Mouse (Mus musculus) layer of hippocampus, adult 2 months (tissue): Measurements from ENCODE around the gene Ppfibp2. TPM values are rescaled to one million over a fixed set of nuclear protein-coding genes. Genes with fewer than 3 reads are reported as not detected.

ENCODE experiments used
- DNase-seq, 2 experiments: peaks; one replicate each; pipeline ENCODE4 v3.0.0; 2022; ENCODE audit warnings: low spot score in 2 of 2
- H3K27ac ChIP-seq: fragments of 200-600 bp; 2 replicates; pipeline ENCODE4 v1.8.1; 2022
- H3K4me3 ChIP-seq: fragments of 200-600 bp; 2 replicates; pipeline ENCODE4 v1.8.1; 2022; ENCODE audit warnings: mild to moderate bottlenecking
- CTCF ChIP-seq: fragments of 200-600 bp; conservative IDR thresholded peaks from 2 replicates; pipeline ENCODE4 v1.8.1; 2022; ENCODE audit warnings: antibody characterized with exemption, mild to moderate bottlenecking, moderate library complexity
- total RNA-seq, 2 experiments: library from RNA; stranded (reverse); gene quantifications; 2 replicates each; pipeline ENCODE4 v1.2.3; 2021

Ppfibp2 gene
- total RNA-seq, 2 experiments from 2014 or later: 5.2 to 7.4 TPM

- Histone ChIP-seq H3K27ac (peak overlapping the region; percentile 68), H3K4me3 (peak overlapping the region; percentile 65)
- peak; percentile 14 to 29 for DNase-seq
- TF ChIP-seq CTCF: peak; percentile 78
These were observed 616 bp upstream of the Ppfibp2 start for GRCm38 (mm10) chr7:107594325-107594856.

DNA sequence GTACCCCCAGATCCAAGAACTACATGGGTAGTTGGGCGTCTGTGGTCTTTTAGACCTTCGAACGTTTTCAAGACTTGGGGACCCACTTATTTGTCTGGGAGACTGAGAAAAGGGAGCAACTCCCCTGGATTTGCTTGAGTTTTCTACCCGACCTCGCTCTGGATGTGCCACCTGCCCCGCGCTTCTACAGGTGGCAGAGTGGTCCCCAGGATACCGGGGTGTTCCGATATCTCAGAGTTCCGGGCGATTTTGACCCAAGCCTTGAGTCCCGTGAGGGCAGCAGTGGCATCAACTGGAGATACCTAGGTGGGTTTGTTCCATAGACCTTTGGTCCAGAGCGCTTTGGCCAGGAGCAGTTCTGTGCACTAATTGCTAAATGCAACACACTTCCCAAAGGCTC, 419 bp downstream of the Ppfibp2 start:
- H3K4me3 ChIP-seq: peak overlapping the region; percentile 65
- TF ChIP-seq CTCF: no peak
- H3K27ac ChIP-seq: peak overlapping the region; percentile 51
- DNase-seq: no peak

DNA sequence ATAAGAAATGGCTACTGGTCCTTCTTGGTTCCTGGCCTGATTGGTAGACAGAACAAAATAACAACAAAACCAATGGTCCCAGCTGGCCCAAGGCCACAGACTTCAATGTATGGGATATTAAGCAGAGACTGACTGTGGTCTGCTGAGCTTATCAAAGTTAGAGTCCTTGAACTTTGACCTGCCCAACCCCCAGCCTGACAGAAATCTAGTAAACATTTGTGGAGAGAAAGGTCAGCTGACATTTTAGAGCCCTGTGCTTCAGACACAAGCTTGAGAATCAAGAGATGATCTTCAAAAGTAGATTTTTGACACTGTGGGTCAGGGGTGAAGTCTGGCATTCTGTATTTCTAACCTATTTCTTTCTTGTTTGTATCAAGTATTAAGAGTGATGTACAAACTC, 1.7 kb downstream of the Ppfibp2 start:
- TF ChIP-seq CTCF: no peak
- DNase-seq: no peak
- Histone ChIP-seq H3K4me3 (no peak overlapping the region; the same call in 1 of the 2 replicates), H3K27ac (no peak overlapping the region)

GRCm38 (mm10) chr7:107597956-107598355, 2.9 kb downstream of the Ppfibp2 start:
- DNase-seq: no peak
- Histone ChIP-seq H3K27ac (no peak overlapping the region), H3K4me3 (no peak overlapping the region)
- no peak for TF ChIP-seq CTCF

GRCm38 (mm10) chr7:107600651-107601050, 5.6 kb downstream of the Ppfibp2 start:
- no peak overlapping the region for H3K4me3 ChIP-seq
- H3K27ac ChIP-seq: no peak overlapping the region
- no peak for TF ChIP-seq CTCF
- no peak for DNase-seq

DNA sequence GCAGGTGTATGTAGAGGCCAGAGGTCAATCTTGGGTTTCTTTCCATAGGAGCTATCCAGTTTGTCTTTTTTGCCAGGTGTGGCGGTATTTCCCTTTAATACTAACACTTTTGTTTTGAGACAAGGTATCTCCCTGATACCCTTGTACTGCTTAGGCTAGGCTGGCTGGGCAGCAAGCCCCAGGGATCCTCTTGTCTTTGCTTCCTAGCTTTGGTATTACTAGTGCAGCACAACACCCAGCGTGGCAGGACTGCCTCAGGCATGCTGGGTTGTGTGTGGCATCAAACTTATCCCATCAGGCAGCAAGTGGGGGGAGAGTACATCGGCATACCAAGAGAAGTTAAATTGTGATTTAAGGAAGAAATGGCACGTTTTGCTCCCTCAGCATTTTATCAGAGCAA, 7.5 kb downstream of the Ppfibp2 start:
- no peak for TF ChIP-seq CTCF
- Histone ChIP-seq H3K4me3 (no peak overlapping the region), H3K27ac (no peak overlapping the region)
- DNase-seq: no peak

- no peak overlapping the region for H3K27ac ChIP-seq
- no peak for DNase-seq
- no peak for TF ChIP-seq CTCF
These were observed 7.9 kb downstream of the Ppfibp2 start for GRCm38 (mm10) chr7:107602913-107603312.

DNA sequence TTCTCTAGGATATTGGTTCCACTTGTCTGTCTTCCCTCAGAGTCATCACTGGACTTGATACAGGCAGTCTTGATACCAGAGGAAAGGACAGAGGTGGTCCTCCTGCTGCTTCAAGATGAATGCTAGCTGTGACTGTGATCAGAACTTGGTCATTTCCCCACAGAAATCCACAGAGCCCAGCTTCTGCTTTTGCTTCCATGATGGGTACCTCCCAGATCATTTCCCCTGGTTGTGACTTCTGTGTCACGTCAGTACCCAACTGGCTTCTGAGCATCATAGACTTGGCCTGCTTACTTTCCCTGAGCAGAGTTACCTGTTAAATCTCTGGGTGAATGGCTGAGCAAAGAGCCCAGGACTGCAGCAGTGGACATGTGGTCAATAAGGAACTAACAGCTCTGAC, 12.8 kb downstream of the Ppfibp2 start:
- no peak for TF ChIP-seq CTCF
- DNase-seq: no peak
- Histone ChIP-seq H3K4me3 (no peak overlapping the region), H3K27ac (no peak overlapping the region)

More at GRCm38 (mm10) chr7:107602913-107603312, 7.9 kb downstream of the Ppfibp2 start:
- no peak overlapping the region for H3K4me3 ChIP-seq

DNA sequence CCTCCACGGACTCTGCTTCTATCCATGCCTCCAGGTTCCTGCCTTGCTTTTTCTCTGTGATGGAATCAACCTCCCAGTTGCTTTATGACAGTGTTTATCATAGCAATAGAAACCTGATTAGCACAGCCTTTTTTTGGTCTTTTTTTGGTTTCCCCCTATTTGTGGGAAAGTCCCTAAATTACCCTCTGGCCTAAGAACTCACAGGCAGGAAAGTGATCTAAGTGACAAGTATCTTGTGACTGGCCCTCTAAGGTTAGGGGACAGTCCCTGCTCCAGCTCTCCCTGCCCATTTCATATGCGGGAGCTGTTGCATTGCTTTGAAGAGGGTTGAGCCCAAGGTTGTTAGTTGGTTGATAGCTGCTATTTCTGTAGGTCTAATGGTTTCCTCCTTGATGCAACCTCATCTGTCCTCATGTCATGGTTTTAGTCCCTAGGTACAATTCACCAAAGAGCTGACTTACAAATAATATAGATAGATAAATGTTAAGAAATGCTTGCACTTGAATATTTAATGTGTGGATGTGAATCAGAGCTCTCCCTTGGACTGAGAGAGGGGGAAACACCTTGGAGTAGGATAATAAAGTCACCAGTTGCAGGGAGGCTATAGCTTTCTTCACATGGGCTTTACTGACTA, 14.7 kb downstream of the Ppfibp2 start:
- no peak for DNase-seq
- H3K4me3 ChIP-seq: no peak overlapping the region
- TF ChIP-seq CTCF: no peak
- no peak overlapping the region for H3K27ac ChIP-seq

DNA sequence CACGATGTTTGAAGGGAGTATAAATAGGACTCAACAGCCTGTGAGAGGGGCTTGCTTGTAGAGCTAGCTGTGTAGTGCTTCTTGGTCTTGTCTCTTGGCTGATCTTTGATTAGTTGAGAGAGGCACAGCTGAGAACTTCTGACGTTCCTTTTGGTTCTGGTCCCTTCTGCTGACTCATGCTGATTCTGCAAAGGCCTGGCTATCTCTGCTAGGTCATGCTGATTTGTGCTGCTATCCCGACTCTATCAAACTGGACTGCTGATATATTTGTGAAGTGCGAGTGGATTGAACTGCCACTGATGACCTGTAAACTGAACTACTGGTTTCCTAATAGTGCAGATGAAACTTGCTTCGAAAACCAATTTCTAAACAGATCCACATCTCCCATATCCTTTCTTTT, 15.9 kb downstream of the Ppfibp2 start:
- H3K4me3 ChIP-seq: no peak overlapping the region
- DNase-seq: no peak
- H3K27ac ChIP-seq: no peak overlapping the region
- no peak for TF ChIP-seq CTCF

DNA sequence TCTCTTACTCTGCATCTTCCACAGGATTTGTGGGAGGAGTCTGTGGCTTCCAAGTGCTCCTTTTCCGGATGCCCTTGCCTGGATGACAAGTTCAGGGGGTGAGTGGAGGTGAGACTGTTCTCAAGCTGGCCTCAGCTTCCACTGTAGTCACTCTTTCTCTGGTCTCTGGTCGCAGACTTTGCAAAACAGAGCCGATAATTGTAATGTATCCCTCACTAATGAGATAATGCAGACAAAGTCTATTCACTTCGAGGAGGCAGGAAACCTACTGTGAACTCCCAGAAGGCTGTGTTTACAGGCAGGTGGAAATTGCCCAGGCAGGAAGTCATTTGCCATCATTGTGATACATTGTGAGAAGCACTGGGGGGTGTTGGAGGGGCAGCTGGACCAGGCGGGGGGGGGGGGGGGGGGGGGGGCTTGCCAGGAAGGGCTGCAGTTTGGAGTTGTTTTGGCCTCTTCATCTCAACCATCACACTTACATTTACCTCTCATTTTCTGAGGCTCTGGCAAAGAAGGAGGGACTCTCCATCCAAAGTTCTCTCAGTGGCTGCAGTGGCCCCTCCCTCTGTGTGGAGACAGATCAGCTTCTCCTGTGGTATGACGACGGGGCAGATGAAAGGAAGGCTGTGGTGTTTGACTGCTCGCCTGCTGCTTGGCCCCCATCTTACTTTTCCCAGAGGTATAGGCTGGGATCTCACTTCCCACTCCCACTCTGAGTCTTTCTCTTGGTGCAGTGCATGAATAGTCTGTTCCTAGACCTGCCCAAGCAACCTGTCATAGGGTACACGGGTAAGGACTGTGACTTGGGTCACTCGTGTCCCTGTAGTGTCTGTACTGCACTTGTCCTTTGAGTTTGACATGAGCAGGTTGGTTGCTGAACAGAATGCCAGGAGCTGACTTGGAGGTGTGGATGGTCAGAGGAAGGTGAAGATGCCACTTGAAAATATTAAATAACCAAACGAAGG, 23.3 kb downstream of the Ppfibp2 start:
- no peak overlapping the region for H3K27ac ChIP-seq
- no peak for DNase-seq
- H3K4me3 ChIP-seq: no peak overlapping the region
- TF ChIP-seq CTCF: no peak

DNA sequence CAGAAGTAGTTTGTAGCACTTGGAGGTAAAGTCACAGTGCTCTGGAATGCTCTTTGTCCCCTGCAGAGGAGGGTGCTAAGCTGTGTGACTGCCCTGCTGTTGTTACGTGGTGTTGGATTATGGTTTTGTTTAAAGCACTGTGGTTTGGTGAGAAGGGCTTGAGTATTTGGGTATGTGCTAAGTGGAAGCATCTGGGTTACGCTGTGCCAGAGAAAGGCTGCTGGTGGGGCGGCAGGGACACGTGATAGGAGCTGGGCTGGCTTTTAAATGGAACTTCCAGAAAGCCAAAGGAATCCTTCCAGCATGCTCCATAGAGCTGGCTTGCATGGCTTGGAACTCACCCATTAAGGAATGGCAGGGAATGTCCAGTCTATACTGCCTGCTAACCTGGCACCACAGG, 24.2 kb downstream of the Ppfibp2 start:
- no peak overlapping the region for H3K27ac ChIP-seq
- DNase-seq: no peak
- no peak overlapping the region for H3K4me3 ChIP-seq
- TF ChIP-seq CTCF: no peak

DNA sequence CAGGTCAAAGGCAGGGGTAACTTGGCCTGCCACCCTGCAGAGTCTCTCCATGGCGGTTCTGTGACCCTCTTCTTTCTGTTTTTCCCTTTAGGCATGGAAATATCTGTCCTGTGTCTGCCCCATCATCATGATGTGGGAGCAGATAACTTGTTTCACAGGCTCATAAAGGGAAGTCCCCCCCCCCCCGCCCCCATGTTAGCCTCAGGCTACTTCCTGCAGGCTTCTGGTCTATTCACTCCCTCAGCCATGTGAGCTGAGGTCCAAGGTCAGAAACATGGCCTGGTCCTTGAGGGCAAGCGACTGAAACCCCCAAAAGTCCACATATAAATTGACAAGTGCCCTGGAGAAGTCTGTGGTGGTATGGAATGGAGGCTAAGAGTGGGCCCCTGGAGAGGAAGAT, 25.1 kb downstream of the Ppfibp2 start:
- DNase-seq: no peak
- no peak overlapping the region for H3K4me3 ChIP-seq

More for the DNA sequence above, 25.1 kb downstream of the Ppfibp2 start:
- no peak for TF ChIP-seq CTCF
- H3K27ac ChIP-seq: no peak overlapping the region
